Mouse (Mus musculus) monocyte, adult 2 months (primary cell): ENCODE results near the gene Ppp1r32.

Source experiments
- DNase-seq, 2 experiments: peaks; one replicate each; pipeline ENCODE4 v3.0.0; 2022; ENCODE audit warnings: low spot score in 2 of 2, low read depth in 1 of 2

Gene Ppp1r32

GRCm38 (mm10) chr19:10458096-10458495 lies 24.6 kb downstream of the Ppp1r32 start:
- DNase-seq = no peak

- no peak for DNase-seq
These were observed 25.3 kb downstream of the Ppp1r32 start for GRCm38 (mm10) chr19:10457484-10457800.

GRCm38 (mm10) chr19:10456752-10457483 lies 25.8 kb downstream of the Ppp1r32 start, which contains the start of gene Lrrc10b:
Gene Lrrc10b (minus strand): TSS chr19:10457473.
- no peak for DNase-seq

- DNase-seq = no peak
These were observed 27.3 kb downstream of the Ppp1r32 start for GRCm38 (mm10) chr19:10455437-10455806.

GRCm38 (mm10) chr19:10454718-10455436 lies 27.9 kb downstream of the Ppp1r32 start:
- no peak for DNase-seq

GRCm38 (mm10) chr19:10449708-10450107 lies 33.0 kb downstream of the Ppp1r32 start:
- no peak for DNase-seq

GRCm38 (mm10) chr19:10449190-10449589 lies 33.5 kb downstream of the Ppp1r32 start:
- no peak for DNase-seq

- no peak for DNase-seq
These were observed 34.5 kb downstream of the Ppp1r32 start for GRCm38 (mm10) chr19:10448275-10448674.

GRCm38 (mm10) chr19:10444685-10445369 lies 37.9 kb downstream of the Ppp1r32 start:
- DNase-seq = no peak

GRCm38 (mm10) chr19:10437521-10437920 lies 45.2 kb downstream of the Ppp1r32 start:
- no peak for DNase-seq

- DNase-seq = no peak
These were observed 46.0 kb downstream of the Ppp1r32 start for GRCm38 (mm10) chr19:10436726-10437125.

GRCm38 (mm10) chr19:10435908-10436307 lies 46.8 kb downstream of the Ppp1r32 start:
- DNase-seq = no peak

GRCm38 (mm10) chr19:10434927-10435326 lies 47.8 kb downstream of the Ppp1r32 start:
- DNase-seq = no peak

GRCm38 (mm10) chr19:10433879-10434540 lies 48.7 kb downstream of the Ppp1r32 start:
- no peak for DNase-seq

GRCm38 (mm10) chr19:10433225-10433624 lies 49.5 kb downstream of the Ppp1r32 start:
- DNase-seq = no peak

- DNase-seq = no peak
These were observed 50.9 kb downstream of the Ppp1r32 start for GRCm38 (mm10) chr19:10431841-10432240.

GRCm38 (mm10) chr19:10431410-10431809 lies 51.3 kb downstream of the Ppp1r32 start:
- DNase-seq = no peak

GRCm38 (mm10) chr19:10429371-10429770 lies 53.4 kb downstream of the Ppp1r32 start:
- no peak for DNase-seq

- no peak for DNase-seq
These were observed 55.3 kb downstream of the Ppp1r32 start for GRCm38 (mm10) chr19:10427431-10427830.

- DNase-seq = no peak
These were observed 55.9 kb downstream of the Ppp1r32 start for GRCm38 (mm10) chr19:10426793-10427192.

- no peak for DNase-seq
These were observed 56.4 kb downstream of the Ppp1r32 start for GRCm38 (mm10) chr19:10426312-10426711.
